Mouse (Mus musculus) adrenal gland (tissue): ENCODE results near the gene Cebpg.

ENCODE experiments used
- intact Hi-C: fragments of 180-260 bp; cut with DNase I; formaldehyde crosslinking; loops from one replicate; pipeline ENCODE4 v1.15.1; 2025
- long read RNA-seq, 2 experiments: library from polyadenylated mRNA; unstranded; transcript quantifications; one replicate each; pipeline ENCODE4 v2.0.0; 2020; ENCODE audit warnings: borderline replicate concordance in 1 of 2; ENCODE audit not compliant: insufficient replicate concordance in 1 of 2

Gene Cebpg
- long read RNA-seq, experiment 1, full-length matches to known transcripts, result 14 of 16 reads
- long read RNA-seq, experiment 1, partial matches to known transcripts, result 0 of 16 reads
- long read RNA-seq, experiment 1, other reads (novel, unspliced or antisense), result 2 of 16 reads
- long read RNA-seq, experiment 2, full-length matches to known transcripts, result 61 of 64 reads
- long read RNA-seq, experiment 2, partial matches to known transcripts, result 0 of 64 reads
- long read RNA-seq, experiment 2, other reads (novel, unspliced or antisense), result 3 of 64 reads

DNA sequence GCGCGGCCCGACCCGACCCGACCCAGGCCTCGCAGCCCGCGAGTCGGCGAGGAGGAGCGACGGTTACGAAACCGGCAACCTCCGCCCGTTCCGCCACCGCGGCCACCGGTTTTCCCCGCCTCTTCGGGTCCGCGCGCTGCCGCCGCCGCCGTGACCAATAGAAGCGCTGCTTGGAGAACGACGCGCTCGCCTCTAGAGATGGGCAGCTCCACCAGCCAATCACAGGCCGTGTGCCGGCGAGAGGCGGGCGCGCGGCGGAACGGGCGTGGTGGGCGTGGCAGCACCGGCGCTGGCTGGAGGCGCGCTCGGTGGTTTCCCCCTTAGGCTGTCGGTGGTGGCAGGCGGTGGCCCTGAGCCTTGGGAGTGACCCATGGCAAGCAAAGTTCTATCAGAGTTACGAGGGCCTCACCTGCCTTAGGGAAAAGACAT lies at the start of gene Cebpg:
TSS of gene Cebpg (minus strand) at position 138 of the 429 bp plus-strand sequence.
- intact Hi-C loops, result loop anchor here (5.0 kb wide), 1 partner anchor 56 kb away; no protein-coding TSS in a partner anchor

DNA sequence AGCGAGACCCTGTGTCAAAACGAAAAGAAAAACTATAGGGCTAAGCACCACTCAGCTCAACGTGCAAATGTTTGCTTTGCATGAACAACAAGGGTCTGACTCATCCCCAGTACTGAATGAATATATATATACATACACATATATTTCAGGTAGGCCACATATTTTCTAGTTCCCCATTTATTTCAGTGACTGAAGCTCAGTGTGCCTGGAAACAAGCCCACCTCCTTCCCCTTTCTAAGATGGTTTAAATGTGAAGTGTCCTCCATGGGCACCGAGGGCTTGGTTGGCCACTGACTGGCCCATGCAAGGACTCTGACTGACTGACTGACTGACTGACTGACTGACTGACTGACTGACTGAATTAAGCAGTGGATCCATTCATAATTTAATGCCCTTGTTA lies 43.2 kb upstream of the Cebpg start:
- intact Hi-C loops, result no loop called here

DNA sequence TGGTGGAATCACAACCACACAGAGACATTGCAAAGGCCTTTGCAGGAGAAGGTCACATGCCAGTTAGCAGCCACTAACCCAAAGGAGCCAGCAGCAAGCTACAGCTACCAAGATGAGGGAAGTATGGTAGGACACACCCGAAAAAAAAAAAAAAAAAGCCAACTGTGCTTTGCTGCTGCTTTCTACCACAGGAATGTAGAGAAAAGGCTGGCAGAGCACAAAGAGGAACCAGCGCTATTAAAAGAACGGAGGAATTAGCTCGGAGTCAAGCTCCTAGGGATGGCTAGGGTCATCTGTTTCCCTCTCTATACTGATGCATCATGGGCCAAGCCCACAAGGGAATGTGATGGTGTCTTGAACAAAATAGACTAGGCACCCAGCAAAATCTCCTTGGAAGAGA lies 42.4 kb upstream of the Cebpg start:
- intact Hi-C loops, result no loop called here

DNA sequence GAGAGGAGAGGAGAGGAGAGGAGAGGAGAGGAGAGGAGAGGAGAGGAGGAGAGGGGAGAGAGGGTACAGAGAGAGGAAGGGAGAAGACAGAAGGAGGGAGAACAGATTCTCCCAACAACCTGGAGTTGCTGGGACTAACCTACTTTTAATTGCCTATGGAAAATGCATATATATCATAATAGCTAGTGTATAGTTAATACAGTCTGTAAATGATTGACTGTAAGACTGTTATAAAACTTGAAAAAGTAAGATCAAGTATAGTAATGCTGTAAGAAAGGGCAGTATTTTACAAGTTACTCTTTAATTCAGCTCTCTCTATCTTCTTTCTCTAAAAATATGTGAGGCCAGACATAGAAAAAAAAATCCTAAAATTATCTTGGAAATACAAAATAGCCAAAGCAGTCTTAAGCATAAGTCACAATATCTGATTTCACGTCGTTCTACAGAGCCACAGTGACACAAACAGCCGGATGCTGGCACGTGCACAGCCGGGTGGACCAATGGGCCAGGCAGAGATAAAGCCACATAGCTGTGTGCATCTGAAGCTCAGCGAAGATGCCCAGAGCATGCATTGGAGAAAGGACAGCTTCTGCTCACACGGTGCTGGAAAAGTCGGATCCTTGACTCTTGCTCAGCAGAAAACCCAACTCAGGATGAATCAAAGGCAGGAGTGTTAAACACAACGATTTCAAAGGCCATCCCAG lies 38.8 kb upstream of the Cebpg start:
- intact Hi-C loops, result no loop called here

DNA sequence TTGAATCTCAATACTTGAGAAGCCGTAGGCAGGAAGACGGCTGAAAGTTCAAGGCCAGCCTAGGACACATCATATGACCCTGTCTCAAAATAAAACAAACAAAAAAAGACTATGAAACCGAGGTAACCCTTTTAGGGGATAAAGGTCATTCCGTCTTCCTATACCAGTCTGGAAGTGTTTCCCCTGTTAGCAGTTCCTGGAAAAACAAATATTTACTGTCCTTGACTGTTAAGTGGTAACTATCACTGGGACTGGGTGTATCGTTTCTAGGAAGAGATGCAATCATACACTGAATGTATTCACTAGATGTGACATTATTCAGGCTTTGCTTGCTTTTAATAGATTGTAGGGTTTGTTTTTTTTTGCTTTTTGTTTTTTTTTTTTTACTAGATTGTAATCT lies 34.2 kb upstream of the Cebpg start:
- intact Hi-C loops, result no loop called here

DNA sequence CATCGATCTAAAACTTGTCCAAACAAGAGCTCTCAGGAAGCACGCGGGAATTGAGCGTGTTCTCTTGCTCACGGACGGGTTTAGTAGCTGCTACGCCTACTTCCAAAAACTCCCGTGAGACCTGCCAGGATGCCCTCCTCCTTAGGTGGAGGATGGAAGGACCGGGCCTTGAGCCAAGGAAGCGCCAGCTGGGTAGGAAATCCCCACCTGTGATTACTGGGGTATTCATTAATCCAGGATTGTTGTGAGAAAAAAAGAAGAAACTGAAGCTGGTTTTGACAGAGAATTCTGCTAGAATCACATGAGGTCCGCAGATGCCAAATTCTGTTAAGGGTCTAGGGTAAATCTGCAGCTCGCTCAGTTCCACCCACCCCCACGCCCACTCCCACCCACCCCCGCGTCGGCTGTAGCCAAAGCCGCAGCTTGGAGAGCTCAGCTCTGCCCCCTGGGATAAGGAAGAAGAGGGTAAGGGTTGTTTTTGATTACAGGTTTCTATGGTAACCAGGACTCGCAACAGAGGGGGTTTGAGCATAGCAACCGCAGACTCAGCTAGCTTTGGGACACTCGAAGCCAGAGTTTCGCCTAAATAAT lies 30.0 kb upstream of the Cebpg start:
- intact Hi-C loops, result no loop called here

DNA sequence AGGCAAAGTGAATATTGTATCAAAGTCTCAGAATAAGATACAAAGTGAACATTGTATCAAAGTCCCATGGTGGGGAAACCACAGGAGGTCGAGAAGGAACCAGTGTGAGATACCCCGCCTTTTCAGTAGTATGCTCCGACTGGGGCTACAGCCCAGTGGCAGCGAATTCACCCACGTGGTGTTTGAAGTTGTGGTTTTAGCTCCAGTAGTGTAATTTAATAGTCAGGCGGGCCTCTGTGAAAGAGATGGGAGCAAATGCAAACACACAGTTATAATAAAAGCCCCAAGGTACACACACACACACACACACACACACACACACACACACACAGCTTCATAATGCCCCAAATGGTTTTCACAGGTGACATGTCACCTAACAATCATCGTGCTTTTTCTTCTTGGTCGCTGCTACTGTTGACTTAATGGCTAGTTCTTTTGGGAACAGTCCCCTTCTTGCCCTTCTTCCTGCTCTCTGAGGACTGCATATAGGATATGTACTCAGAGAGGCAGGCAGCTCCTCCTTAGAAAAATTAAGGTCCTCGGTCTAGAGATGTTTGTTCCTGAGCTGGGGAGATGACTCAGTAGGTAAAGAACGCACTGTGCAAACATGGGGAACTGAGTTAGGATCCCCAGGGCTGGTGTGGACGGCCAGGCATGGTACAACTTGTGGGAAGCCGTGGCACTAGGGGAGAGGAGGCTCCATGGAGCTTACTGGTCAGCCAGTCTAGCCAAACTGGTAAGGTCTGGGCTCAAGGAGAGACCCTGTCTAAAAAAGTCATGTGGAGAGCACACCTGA lies 28.4 kb upstream of the Cebpg start:
- intact Hi-C loops, result loop anchor here (5.0 kb wide), 1 partner anchor 33 kb away; the partner anchor contains the start of gene Cebpa

DNA sequence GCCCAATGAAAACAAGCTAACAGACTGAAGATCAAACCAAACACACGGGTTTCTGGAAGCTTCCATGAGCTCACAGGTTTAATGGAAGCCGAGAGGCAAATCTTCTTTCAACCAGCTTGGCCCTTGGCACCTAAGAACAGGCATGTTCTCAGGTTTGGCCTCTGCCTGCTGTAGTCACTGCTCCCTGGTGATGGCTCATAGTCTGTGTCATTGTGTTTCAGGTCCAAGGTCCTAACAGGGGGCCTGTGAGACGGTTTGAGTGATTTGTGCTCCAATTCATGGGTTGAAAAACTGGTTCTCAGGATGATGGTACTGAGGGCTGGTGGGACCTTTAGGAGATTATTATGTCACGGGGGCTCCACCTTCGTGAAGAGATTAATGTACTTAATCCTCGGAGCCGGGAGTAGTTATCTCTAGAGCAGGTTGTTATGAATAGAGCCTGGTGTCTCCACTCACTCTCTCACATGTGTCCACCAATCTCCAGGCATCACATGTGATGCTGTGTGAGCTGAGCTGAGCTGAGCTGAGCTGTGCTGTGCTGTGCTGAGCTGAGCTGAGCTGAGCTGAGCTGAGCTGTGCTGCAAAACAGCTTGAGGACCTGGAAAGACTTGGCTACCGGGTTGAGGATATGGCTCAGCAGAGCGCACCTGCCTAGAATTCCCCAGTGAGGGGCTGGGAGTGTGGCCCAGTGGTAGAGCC lies 25.2 kb upstream of the Cebpg start:
- intact Hi-C loops, result loop anchor here (5.0 kb wide), 1 partner anchor 36 kb away; the partner anchor contains the start of gene Cebpa

DNA sequence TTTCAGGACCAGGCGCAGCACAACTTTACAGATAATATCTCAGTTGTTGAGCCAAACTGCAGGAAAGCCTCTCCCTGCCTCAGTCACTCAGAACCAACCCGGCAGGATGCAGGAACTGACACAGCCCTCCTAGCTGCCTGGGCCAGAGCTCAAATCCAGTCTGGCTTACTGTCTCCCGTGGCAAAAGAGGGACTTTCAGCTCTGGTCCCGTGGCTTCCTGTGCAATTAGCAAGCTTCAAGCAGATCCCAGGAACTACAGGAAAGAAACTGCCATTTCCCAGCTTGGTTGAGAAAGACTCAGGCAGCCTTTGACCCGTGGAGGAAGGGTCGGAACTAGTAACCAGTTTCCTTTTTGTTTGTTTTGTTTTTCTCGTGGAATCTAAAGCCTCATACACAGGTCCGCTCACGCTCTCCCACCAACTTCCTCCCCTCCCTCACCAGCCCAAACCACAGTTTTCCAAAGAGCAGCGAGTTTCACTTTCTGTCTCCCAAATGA lies 24.5 kb upstream of the Cebpg start:
- intact Hi-C loops, result loop anchor here (5.0 kb wide), 1 partner anchor 36 kb away; the partner anchor contains the start of gene Cebpa

DNA sequence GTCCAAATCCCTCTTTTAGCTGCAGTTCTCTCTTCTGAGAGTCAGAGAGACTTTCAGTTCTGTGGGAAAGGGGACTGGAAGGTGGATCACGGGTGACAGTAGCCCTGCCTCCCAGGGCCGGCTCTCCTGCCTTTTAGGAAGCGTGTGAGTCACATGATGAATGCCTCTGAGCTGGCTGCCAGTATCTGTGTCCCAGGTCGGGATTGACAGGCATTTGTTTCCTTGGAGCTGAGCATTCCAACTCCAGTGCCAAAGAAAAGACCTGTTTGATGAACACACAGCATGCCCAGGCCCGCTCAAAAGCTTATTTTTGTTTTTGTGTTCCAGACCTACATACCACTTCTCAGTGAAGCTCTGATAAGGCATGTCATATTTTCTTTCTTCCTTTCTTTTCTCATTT lies 20.3 kb upstream of the Cebpg start:
- intact Hi-C loops, result no loop called here

DNA sequence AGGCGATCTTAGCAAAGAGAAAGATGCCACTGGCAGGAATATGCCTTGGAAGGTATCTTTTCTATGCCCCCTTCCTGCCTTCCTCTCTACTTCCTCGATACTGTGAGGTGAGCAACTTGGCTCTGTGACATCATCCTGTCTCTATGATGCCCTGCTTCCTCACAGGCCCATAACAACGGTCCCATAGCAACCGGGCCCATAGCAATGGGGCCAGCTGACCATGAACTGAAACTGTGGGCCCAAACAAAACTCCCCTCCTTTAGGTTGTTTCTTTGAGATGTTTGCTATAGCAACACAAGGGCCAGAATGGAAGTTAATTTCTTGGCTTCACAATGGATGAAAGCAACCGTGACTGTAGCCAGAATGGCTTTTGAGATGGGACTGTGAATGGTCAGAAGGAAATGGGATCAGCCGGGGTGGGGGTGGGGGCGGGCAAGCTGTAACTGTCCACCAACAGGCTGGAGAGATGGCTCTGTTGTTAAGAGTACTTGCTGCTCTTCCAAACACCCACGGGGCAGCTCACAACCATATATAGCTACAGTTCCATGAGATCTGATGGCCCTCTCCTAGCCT lies 10.4 kb upstream of the Cebpg start:
- intact Hi-C loops, result no loop called here

DNA sequence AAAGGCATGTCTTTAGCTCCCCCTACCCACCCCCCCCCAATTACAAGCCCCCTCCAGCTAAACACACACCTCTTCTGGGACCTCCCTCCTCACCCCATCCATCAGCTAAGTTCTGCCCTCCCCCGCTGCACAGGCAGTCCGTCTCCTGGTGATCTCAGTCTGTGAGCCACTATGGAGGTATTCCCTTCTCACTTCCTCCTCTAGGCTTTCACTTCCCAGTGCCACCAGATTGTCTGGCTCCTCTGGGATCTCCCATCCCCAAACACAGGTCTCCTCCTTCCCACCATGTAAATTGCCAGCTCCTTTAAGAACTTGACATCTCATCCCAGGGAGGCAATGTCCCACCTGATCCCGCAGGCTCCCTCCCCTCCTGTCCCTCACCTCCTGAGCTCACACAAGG lies 9.6 kb upstream of the Cebpg start:
- intact Hi-C loops, result no loop called here

DNA sequence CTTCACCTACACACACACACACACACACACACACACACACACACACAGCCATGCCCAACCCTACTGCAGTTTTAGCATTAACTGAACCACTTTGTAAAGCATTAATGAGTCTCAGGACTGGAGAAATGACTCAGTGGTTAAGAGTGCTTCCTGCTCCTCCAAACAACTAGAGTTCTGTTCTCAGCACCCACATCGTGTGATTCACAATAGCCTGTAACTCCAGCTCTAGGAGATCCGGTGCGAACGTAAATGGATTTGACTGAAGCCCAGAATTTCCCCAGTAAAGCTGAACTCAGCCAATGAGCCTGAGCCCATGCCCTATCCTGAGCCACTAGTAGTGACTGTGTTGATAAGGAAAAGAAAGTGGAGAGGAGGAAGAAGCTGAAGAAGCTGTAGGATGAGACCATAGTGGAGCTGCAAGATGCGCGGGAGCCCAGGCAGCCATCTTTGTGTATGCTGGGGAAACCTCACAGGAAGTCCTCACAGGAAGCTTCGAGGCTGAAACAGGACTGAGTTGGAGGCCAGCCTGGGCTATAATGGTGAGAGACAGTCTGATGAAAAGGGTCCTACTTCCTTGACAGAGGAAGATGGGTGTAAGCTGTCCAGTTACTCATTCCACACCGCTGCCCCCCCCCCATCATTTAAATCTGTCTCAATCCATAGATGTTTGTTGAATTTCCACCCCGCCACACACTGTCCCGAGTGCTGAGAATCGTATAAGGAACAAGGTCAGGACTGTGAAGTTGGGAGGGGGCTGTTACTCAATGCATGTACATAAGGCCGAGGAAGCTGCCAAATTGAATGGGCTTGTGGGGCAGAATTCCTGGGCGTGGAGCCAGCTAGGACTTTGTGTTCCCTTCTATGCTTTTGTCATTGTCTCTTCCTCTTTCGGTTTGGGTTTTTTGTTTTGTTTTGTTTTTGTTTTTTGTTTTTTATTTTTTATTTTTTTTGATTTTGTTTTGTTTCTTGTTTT lies 8.2 kb upstream of the Cebpg start:
- intact Hi-C loops, result no loop called here

DNA sequence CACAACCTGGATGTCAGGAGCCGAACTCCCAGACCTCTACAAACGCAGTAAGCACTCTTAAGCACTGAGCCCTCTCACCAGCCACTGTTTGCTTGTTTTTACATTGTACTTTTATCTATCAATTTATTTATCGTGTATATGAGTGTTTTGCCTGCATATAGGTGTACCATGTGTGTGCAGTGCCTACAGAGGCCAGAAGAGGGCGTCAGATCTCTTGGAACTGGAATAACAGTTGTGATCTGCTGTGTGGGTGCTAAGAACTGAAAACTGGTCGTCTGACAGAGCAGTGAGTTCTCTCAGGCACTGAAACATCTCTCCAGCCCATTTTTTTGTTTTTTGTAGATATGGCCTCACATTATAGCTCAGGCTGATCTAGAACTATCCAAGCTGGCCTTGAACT lies 3.1 kb upstream of the Cebpg start:
- intact Hi-C loops, result loop anchor here (5.0 kb wide), 1 partner anchor 53 kb away; no protein-coding TSS in a partner anchor

DNA sequence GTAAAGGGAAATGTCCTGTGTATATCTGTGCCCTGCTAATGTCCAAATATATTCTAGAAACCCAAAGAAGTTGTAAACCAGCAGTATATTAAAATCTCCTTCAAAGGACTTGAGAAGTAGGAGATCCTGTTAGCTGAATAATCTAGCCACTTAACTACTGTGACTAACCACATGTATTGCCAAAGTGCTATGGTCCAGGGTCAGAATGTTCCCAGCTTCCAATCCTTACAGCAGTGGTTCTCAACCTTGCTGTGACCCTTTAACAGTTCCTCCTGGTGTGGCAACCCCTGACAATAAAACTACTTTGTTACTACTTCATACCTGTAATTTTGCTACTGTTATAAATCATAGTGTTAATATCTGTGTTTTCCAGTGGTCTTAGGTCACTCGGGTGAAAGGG lies 2.0 kb upstream of the Cebpg start:
- intact Hi-C loops, result loop anchor here (5.0 kb wide), 1 partner anchor 54 kb away; no protein-coding TSS in a partner anchor

DNA sequence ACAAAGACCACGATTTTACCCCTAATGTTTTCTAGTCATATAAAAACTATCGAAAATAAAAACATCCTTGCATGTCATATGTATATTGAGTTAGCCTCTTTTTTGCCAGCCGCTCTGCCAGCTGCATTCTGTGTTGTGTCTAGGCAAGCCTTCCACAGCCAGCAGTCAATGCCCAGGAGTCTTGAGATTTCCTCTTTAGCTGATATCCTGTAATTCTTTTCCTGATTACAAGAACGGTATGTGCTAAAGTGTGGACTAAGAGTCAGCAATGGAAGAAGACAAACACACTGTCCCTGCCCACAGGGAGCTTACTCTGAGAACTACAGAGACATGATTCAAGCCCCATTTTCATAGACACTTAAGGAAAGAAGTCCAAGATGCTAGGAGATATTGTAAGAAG lies 1.2 kb upstream of the Cebpg start:
- intact Hi-C loops, result loop anchor here (5.0 kb wide), 1 partner anchor 55 kb away; no protein-coding TSS in a partner anchor

DNA sequence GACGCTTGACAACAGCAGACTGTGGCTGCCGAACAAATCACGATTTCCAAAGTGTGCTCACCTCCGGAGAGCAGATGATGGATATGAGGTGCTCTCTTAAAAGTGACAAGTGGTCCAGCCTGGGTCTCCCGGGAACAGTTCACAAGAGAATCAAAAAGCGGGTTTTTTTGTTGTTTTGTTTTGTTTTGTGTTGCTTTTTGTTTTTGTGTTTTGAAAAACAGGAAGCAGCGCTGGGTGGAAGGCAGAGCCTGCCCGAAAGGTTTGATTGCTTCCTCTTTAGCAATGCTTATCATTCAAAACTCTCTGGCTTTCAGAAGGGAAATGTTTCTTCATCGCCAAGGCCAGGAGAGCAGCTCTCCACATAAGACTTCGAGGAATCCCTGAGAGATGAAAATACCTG lies 626 bp upstream of the Cebpg start:
- intact Hi-C loops, result loop anchor here (5.0 kb wide), 1 partner anchor 55 kb away; no protein-coding TSS in a partner anchor

DNA sequence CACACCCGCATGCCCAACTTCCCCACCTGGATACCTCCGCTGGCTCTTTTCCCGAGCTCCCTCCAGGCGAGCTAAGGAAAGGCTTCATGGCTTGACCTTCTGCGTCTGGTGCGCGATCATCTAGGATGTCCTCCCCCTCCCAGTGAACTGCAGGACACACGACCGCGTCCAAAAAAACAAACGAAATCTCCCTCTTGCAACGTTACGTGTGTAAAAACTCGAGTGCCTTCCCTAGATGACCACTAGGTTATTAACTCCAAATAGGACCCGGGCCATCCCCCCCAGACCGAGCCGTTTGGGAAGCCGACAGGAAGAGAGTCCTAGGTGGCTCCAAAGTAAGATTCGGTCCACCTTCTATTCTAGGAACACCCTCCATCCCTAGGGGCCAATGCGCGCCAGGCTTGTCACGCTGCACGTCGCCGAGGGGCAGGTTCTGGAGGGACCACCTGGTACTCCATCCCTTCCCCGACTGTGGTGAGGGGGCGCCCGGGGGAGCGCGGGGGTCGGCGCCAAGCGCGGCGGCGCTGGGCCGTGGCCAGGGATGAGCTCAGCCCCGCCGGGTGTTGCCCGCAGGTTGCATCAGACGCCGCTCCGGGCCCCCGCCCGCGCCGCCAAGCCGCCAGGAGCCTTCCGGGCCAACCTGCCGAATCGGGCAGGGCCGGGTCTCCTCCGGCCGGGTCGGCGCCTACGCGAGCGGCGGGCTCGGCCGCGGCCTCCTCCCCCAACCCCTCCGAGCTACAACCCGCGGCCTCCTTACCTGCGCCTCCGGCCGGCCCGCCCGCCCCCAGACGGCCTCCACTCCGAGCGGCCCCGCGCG lies 546 bp downstream of the Cebpg start:
- intact Hi-C loops, result loop anchor here (5.0 kb wide), 1 partner anchor 56 kb away; no protein-coding TSS in a partner anchor
